Mouse (Mus musculus): Measurements from ENCODE around the gene Olfr1115. TPM values are rescaled to one million over a fixed set of nuclear protein-coding genes. Genes with fewer than 3 reads are reported as not detected.
"Not testable (repeated sequence)": the region's sequence is repeated elsewhere in the genome, so short reads cannot be mapped to it uniquely, and the experiment has no call there.

The Olfr1115 gene
- not detected for total RNA-seq (2021)
- polyA plus RNA-seq (2012; rRNA removed), result not detected in 2 replicates
- long read RNA-seq, result 0 reads

GRCm38 (mm10) chr2:87247713-87248112, at the start of gene Olfr1115:
Gene Olfr1115, plus strand, starts transcription at chr2:87248013.
- DNase-seq, result no peak

DNA sequence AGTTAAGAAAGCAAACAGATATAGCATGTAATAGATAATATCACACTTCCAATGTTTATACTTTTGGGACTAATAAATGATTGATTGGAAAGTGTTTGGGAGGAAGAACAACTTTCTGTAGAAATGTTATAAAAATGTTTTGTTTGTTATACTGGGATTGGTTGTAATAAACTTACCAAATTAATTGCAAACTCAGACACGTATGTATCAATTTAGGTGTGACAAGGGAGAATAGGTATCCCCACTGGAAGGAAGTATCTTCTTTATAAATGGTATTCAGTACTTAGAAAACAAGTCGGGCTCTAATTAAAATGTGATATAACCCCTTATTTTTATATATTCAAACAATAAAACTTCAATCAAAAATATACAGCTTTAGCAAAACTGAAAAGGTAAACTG, 39.1 kb upstream of the Olfr1115 start, which contains the start of gene Olfr1113:
Gene Olfr1113, plus strand, starts transcription at position 301 of the 400 bp plus-strand sequence.
- DNase-seq, result no peak

DNA sequence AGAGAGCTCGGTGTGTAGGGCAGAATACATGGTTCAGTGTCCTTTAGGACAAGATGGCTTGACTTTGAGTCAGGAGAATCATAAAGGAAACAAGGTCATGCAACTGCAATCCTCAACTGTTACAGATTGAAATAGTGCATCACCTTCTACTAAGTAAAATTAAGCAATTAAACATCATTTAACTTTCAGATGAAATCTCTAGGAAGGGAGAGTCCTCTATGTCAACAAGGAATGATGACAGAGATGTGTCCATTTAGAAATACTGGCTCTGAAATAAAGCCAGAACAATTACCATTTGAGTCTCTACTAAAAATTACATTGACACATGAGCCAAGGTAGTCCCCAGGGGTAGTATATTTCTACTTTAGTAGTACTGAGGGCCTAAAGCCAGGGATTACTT, 19.4 kb downstream of the Olfr1115 start, which contains the start of gene Olfr1116:
Gene Olfr1116, plus strand, starts transcription at position 301 of the 400 bp plus-strand sequence.
- no peak for DNase-seq

DNA sequence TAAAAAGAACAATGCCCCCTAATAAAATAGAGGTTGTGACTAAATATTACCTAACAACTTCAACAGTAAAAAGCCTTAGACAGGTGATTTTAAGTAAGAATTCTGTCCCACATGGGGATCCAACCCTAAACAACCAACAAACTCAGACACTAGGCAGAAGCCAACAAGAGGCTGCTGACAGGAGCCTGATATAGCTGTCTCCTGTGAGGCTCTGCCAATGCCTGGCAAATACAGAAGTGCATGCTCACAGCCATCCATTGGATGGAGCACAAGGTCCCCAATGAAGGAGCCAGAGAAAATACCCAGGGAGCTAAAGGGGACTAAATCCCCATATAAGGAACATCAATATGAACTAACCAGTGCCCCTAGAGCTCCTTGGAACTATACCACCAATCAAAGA, 46.2 kb downstream of the Olfr1115 start:
- not testable (repeated sequence) for DNase-seq

Small RNA genes lying within 50 kb of the gene (microRNA-seq; reads per million reads assigned to microRNA genes)
- 0 reads per million in 2 experiments for gene Gm27438

Other genes starting within 250 kb of the Olfr1115 start
- not detected for gene Olfr1102, start 249.6 kb upstream of the Olfr1115 start, total RNA-seq (2021)
- not detected in 2 replicates for gene Olfr1102, start 249.6 kb upstream of the Olfr1115 start, polyA plus RNA-seq (2012; rRNA removed)
- gene Olfr1104, start 220.9 kb upstream of the Olfr1115 start, total RNA-seq (2021), result not detected
- gene Olfr1104, start 220.9 kb upstream of the Olfr1115 start, polyA plus RNA-seq (2012; rRNA removed), result not detected in 2 replicates
- not detected for gene Olfr1105, start 211.5 kb upstream of the Olfr1115 start, total RNA-seq (2021)
- not detected in 2 replicates for gene Olfr1105, start 211.5 kb upstream of the Olfr1115 start, polyA plus RNA-seq (2012; rRNA removed)
- gene Olfr1106, start 195.7 kb upstream of the Olfr1115 start, total RNA-seq (2021), result not detected
- not detected in 2 replicates for gene Olfr1106, start 195.7 kb upstream of the Olfr1115 start, polyA plus RNA-seq (2012; rRNA removed)
- not detected for gene Olfr1107, start 172.2 kb upstream of the Olfr1115 start, total RNA-seq (2021)
- not detected in 2 replicates for gene Olfr1107, start 172.2 kb upstream of the Olfr1115 start, polyA plus RNA-seq (2012; rRNA removed)
- gene Olfr1109, start 152.0 kb upstream of the Olfr1115 start, total RNA-seq (2021), result not detected
- gene Olfr1109, start 152.0 kb upstream of the Olfr1115 start, polyA plus RNA-seq (2012; rRNA removed), result not detected in 2 replicates
- gene Olfr259, start 133.4 kb upstream of the Olfr1115 start, total RNA-seq (2021), result not detected
- gene Olfr259, start 133.4 kb upstream of the Olfr1115 start, polyA plus RNA-seq (2012; rRNA removed), result not detected in 2 replicates
- gene Olfr1110, start 107.7 kb upstream of the Olfr1115 start, total RNA-seq (2021), result not detected
- gene Olfr1110, start 107.7 kb upstream of the Olfr1115 start, polyA plus RNA-seq (2012; rRNA removed), result not detected in 2 replicates
- not detected for gene Olfr1111, start 95.4 kb upstream of the Olfr1115 start, total RNA-seq (2021)
- gene Olfr1111, start 95.4 kb upstream of the Olfr1115 start, polyA plus RNA-seq (2012; rRNA removed), result not detected in 2 replicates
- gene Olfr1112, start 60.2 kb upstream of the Olfr1115 start, total RNA-seq (2021), result not detected
- not detected in 2 replicates for gene Olfr1112, start 60.2 kb upstream of the Olfr1115 start, polyA plus RNA-seq (2012; rRNA removed)
- gene Olfr1113, start 39.0 kb upstream of the Olfr1115 start, total RNA-seq (2021), result not detected
- gene Olfr1113, start 39.0 kb upstream of the Olfr1115 start, polyA plus RNA-seq (2012; rRNA removed), result not detected in 2 replicates
- gene Olfr1116, start 19.5 kb downstream of the Olfr1115 start, total RNA-seq (2021), result not detected
- gene Olfr1116, start 19.5 kb downstream of the Olfr1115 start, polyA plus RNA-seq (2012; rRNA removed), result not detected in 2 replicates
- not detected for gene Olfr1118, start 59.6 kb downstream of the Olfr1115 start, total RNA-seq (2021)
- not detected in 2 replicates for gene Olfr1118, start 59.6 kb downstream of the Olfr1115 start, polyA plus RNA-seq (2012; rRNA removed)
- not detected for gene Olfr1120, start 106.8 kb downstream of the Olfr1115 start, total RNA-seq (2021)
- gene Olfr1120, start 106.8 kb downstream of the Olfr1115 start, polyA plus RNA-seq (2012; rRNA removed), result not detected in 2 replicates
- not detected for gene Olfr1121, start 121.9 kb downstream of the Olfr1115 start, total RNA-seq (2021)
- not detected in 2 replicates for gene Olfr1121, start 121.9 kb downstream of the Olfr1115 start, polyA plus RNA-seq (2012; rRNA removed)
- not detected for gene Olfr1122, start 137.8 kb downstream of the Olfr1115 start, total RNA-seq (2021)
- gene Olfr1122, start 137.8 kb downstream of the Olfr1115 start, polyA plus RNA-seq (2012; rRNA removed), result not detected in 2 replicates
- not detected for gene Olfr1123, start 168.6 kb downstream of the Olfr1115 start, total RNA-seq (2021)
- gene Olfr1123, start 168.6 kb downstream of the Olfr1115 start, polyA plus RNA-seq (2012; rRNA removed), result not detected in 2 replicates
- gene Olfr1124, start 182.3 kb downstream of the Olfr1115 start, total RNA-seq (2021), result not detected
- gene Olfr1124, start 182.3 kb downstream of the Olfr1115 start, polyA plus RNA-seq (2012; rRNA removed), result not detected in 2 replicates
- gene Olfr1126, start 205.9 kb downstream of the Olfr1115 start, total RNA-seq (2021), result not detected
- gene Olfr1126, start 205.9 kb downstream of the Olfr1115 start, polyA plus RNA-seq (2012; rRNA removed), result not detected in 2 replicates
- not detected for gene Pramel7, start 249.1 kb downstream of the Olfr1115 start, total RNA-seq (2021)
- gene Pramel7, start 249.1 kb downstream of the Olfr1115 start, polyA plus RNA-seq (2012; rRNA removed), result not detected in 2 replicates

Data from adrenal gland, adult 2 months (tissue).